ENCODE assay signal across 8 mouse cellular contexts in the genomic region with DNA sequence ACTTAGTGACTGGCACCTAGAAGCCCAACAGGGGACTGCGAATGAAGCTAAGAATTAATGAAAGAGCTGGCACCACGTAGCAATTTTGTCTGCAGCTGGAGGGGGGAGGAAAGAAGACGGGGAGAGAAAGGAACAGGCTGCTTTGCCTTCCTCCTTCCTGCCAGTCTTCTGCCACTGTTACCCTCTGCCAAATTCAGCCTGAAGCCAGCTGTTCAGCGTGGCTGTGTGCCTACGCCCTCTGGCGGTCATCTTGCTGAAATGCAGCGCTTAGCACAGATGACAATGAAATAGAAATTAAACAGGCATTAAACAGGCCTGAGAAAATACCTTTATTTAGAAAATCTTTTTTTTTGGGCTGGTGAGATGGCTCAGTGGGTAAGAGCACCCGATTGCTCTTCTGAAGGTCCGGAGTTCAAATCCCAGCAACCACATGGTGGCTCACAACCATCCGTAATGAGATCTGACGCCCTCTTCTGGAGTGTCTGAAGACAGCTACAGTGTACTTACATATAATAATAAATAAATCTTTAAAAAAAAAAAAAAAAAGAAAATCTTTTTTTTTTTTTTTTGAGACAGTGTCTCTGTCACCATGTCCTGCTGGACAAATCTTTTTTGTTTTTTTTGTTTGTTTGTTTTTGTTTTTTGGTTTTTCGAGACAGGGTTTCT. TPM values are rescaled to one million over a fixed set of nuclear protein-coding genes. Genes with fewer than 3 reads are reported as not detected.
DNase-seq lines count a peak whose midpoint lies in the region; ATAC-seq and TF ChIP-seq lines count a peak whose summit lies in the region.
"Not testable (repeated sequence)": the region's sequence is repeated elsewhere in the genome, so short reads cannot be mapped to it uniquely, and the experiment has no call there.

No protein-coding gene starts in this region.

- DNase-seq in 416B (ENCODE audit: low read depth), result peak; percentile 68
- peak; percentile 54 for DNase-seq in adrenal gland, postnatal 14 days
- DNase-seq in embryo, embryonic 10.5 days (ENCODE audit: low spot score), result peak; percentile 61
- peak; percentile 48 for DNase-seq in gastrocnemius, postnatal 10 days
- peak; percentile 49 for DNase-seq in kidney, adult 2 months
- peak; percentile 19 to 25 for DNase-seq in left cerebral cortex, postnatal 36 days (ENCODE audit: low spot score in 2 of 2)
- DNase-seq in spleen, adult 12 weeks (ENCODE audit: low spot score), result peak; percentile 10

- H3K36me3 ChIP-seq in kidney, adult 2 months (ENCODE audit: control insufficient read depth, insufficient read depth, low read length); midbrain, embryonic 16.5 days (ENCODE audit: control insufficient read depth, insufficient read depth, low read length): not testable (repeated sequence)

- H3K27me3 ChIP-seq in kidney, adult 2 months (replicated peaks; ENCODE audit: control insufficient read depth, insufficient read depth, low read length); midbrain, embryonic 16.5 days (ENCODE audit: control insufficient read depth, insufficient read depth, low read depth, low read length): not testable (repeated sequence)

- not testable (repeated sequence) for H3K27ac ChIP-seq in kidney, adult 2 months (ENCODE audit: insufficient read depth, low read depth, low read length); midbrain, embryonic 16.5 days (ENCODE audit: low read length)

- H3K4me3 ChIP-seq in kidney, adult 2 months (ENCODE audit: insufficient read depth, low read depth, low read length); midbrain, embryonic 16.5 days (ENCODE audit: low read depth, low read length): not testable (repeated sequence)

- H3K4me1 ChIP-seq in kidney, adult 2 months (ENCODE audit: control insufficient read depth, insufficient read depth, low read length); midbrain, embryonic 16.5 days (ENCODE audit: control insufficient read depth, insufficient read depth, low read length): not testable (repeated sequence)

- WGBS in kidney, adult 2 months, result 27% methylated on average over 10 of the region's 12 CpGs
- WGBS in midbrain, embryonic 16.5 days, result 22% methylated on average over 10 of the region's 12 CpGs

- not testable (repeated sequence) for H3K9me3 ChIP-seq in midbrain, embryonic 16.5 days (replicated peaks; ENCODE audit: control insufficient read depth, low read length, poor library complexity, severe bottlenecking)

- not testable (repeated sequence) for H3K4me2 ChIP-seq in midbrain, embryonic 16.5 days (ENCODE audit: low read length)

- intact Hi-C loops in left cerebral cortex, postnatal 36 days (cut with DNase I), result not testable (repeated sequence)

- peak; percentile 81 for TF ChIP-seq CTCF in kidney, adult 2 months (conservative IDR thresholded peaks at IDR 0.05; ENCODE audit: insufficient read depth, insufficient read length, low read depth, low read length)

- 0 out of 2 replicates have a peak, but pooled peaks have one; percentile 48 for ATAC-seq in midbrain, embryonic 16.5 days

- H3K9ac ChIP-seq in midbrain, embryonic 16.5 days (ENCODE audit: low read depth, low read length), result not testable (repeated sequence)

- TF ChIP-seq POLR2A in kidney, adult 2 months (IDR thresholded peaks at IDR 0.05; ENCODE audit: low read depth, low read length), result not testable (repeated sequence)

RNA-seq across cellular contexts. Expression of a gene that starts 37.7 kb away (rescaled TPM):
- 0.41 and 1.0 TPM in 2 replicates for total RNA-seq in adrenal gland, postnatal 14 days (2021)
- total RNA-seq in gastrocnemius, postnatal 10 days (2021), result 100 to 1,000 TPM; 531 to 549 TPM
- 0.07 and 2.9 TPM in 2 replicates for polyA plus RNA-seq in kidney, adult 2 months (2012; rRNA removed)
- total RNA-seq in left cerebral cortex, postnatal 36 days (2021), result under 1 TPM; 0.77 to 0.94 TPM
- 1.2 and 2.1 TPM in 2 replicates for polyA plus RNA-seq in midbrain, embryonic 16.5 days (2015; fragmentation: Nextera tagmentation; extraction: Ambion mirVana)

RNA-seq across cellular contexts. Expression of a gene that starts 45.9 kb away (rescaled TPM):
- 29.8 and 35.2 TPM in 2 replicates for total RNA-seq in adrenal gland, postnatal 14 days (2021)
- total RNA-seq in gastrocnemius, postnatal 10 days (2021), result 10 to 100 TPM; 10.4 to 14.3 TPM
- 3.2 and 5.0 TPM in 2 replicates for polyA plus RNA-seq in kidney, adult 2 months (2012; rRNA removed)
- 10 to 100 TPM; 46.5 to 51.3 TPM for total RNA-seq in left cerebral cortex, postnatal 36 days (2021)
- polyA plus RNA-seq in midbrain, embryonic 16.5 days (2015; fragmentation: Nextera tagmentation; extraction: Ambion mirVana), result 16.0 and 17.1 TPM in 2 replicates

RNA-seq across cellular contexts. Expression of a gene that starts 57.5 kb away (rescaled TPM):
- 218 and 232 TPM in 2 replicates for total RNA-seq in adrenal gland, postnatal 14 days (2021)
- total RNA-seq in gastrocnemius, postnatal 10 days (2021), result 10 to 100 TPM; 91.9 to 98.8 TPM
- 70.6 and 90.6 TPM in 2 replicates for polyA plus RNA-seq in kidney, adult 2 months (2012; rRNA removed)
- total RNA-seq in left cerebral cortex, postnatal 36 days (2021), result 100 to 1,000 TPM; 103 to 126 TPM
- polyA plus RNA-seq in midbrain, embryonic 16.5 days (2015; fragmentation: Nextera tagmentation; extraction: Ambion mirVana), result 292 and 324 TPM in 2 replicates

Comparison
In these comparisons a context has a peak if more than half of its experiments do, and no peak if none do; other contexts are left out.
1. DNase-seq: peak in every context shown above with its lines; median percentile 68 in 416B; 61 in embryo, embryonic 10.5 days; 54 in adrenal gland, postnatal 14 days; 49 in kidney, adult 2 months; 48 in gastrocnemius, postnatal 10 days; 22 in left cerebral cortex, postnatal 36 days; 10 in spleen, adult 12 weeks.
2. RNA of a gene that starts 37.7 kb away (total RNA-seq): 531 to 549 TPM in gastrocnemius, postnatal 10 days; 0.77 to 0.94 TPM in left cerebral cortex, postnatal 36 days and 0.41 to 1.0 TPM in adrenal gland, postnatal 14 days; every median in the first group is over 100 times any median in the second.